Mouse (Mus musculus) lung, embryonic 16.5 days (tissue): ENCODE results near the gene Ugp2. TPM values are rescaled to one million over a fixed set of nuclear protein-coding genes. Genes with fewer than 3 reads are reported as not detected.

Experiments
- ATAC-seq: fragments of 200-750 bp; cut with Nextera tagmentation; 2 replicates; pipeline ENCODE4 v1.8.0; 2017; ENCODE audit warnings: low read depth, mild to moderate bottlenecking, moderate library complexity
- H3K27ac ChIP-seq: fragments of 300-500 bp; sonication (generic); 2 replicates; pipeline ENCODE4 v1.5.1; 2014; ENCODE audit warnings: mild to moderate bottlenecking, control low read depth, low read length
- H3K27me3 ChIP-seq: fragments of 300-500 bp; sonication (generic); 2 replicates; pipeline ENCODE4 v1.6.1; 2014; ENCODE audit warnings: low read depth, low read length, mixed read lengths; ENCODE audit not compliant: control insufficient read depth, insufficient read depth
- H3K36me3 ChIP-seq: fragments of 300-500 bp; sonication (generic); 2 replicates; pipeline ENCODE4 v1.6.1; 2014; ENCODE audit warnings: low read length; ENCODE audit not compliant: control insufficient read depth, insufficient read depth
- H3K4me1 ChIP-seq: fragments of 300-500 bp; sonication (generic); replicated peaks from 2 replicates; pipeline ENCODE4 v1.6.1; 2014; ENCODE audit warnings: low read length, mixed read lengths; ENCODE audit not compliant: control insufficient read depth, insufficient read depth
- H3K4me2 ChIP-seq: fragments of 300-500 bp; sonication (generic); 2 replicates; pipeline ENCODE4 v1.6.1; 2014; ENCODE audit warnings: low read depth, low read length, control low read depth
- H3K4me3 ChIP-seq: fragments of 300-500 bp; sonication (generic); 2 replicates; pipeline ENCODE4 v1.5.1; 2014; ENCODE audit warnings: mild to moderate bottlenecking, low read length, control low read depth
- H3K9ac ChIP-seq: fragments of 300-500 bp; sonication (generic); 2 replicates; pipeline ENCODE4 v1.6.1; 2014; ENCODE audit warnings: low read length, control low read depth
- H3K9me3 ChIP-seq: fragments of 300-500 bp; sonication (generic); 2 replicates; pipeline ENCODE4 v1.6.1; 2016; ENCODE audit warnings: low read length; ENCODE audit not compliant: control insufficient read depth
- WGBS: fragments of 180-500 bp; shearing (Covaris S2); extraction: QIAGEN DNeasy Blood & Tissue Kit; methylation state at CpG from one replicate; pipeline ENCODE4 v1.1.7; 2014; 5-methylcytosine and 5-hydroxymethylcytosine counted together
- microRNA counts: library from miRNA; unstranded; fragments of <30 nt; microRNA quantifications from one replicate; lab custom pipeline; 2016
- microRNA-seq: library from miRNA; unstranded; fragments of <30 nt; microRNA quantifications from one replicate; pipeline ENCODE4, GENCODE M21; 2016
- polyA plus RNA-seq: library from polyadenylated mRNA; unstranded; fragments of >200 nt; fragmentation: Nextera tagmentation; extraction: Ambion mirVana; gene quantifications from 2 replicates; pipeline ENCODE4 v1.2.1, GENCODE M21; 2015

The Ugp2 gene
- polyA plus RNA-seq, 1 experiment from 2014 or later: 92.3 TPM

DNA sequence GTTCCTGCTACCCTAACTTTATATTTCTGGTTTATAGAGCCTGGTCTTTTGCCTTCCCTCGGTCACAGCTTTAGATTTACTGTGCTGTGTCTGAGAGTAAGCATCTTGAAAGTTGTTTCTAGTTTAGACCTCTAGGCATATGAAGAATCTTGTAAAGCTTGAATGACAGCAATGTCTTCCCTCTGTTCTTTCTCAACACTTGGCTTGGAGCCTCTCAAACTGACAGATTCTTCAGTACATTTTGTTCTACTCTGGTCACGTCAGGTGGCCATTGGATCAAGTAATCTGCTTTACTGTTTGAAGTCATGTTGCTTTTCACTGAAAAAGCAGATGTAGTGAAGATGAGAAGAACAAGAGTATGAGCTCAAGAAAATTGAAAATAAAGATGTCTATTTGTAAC lies 94.8 kb downstream of the Ugp2 start:
- Histone ChIP-seq H3K27ac (no peak overlapping the region), H3K4me1 (no peaks in the 10 kb centered on the region), H3K9ac (no peak overlapping the region), H3K4me3 (no peak overlapping the region), H3K9me3 (no peaks in the 10 kb centered on the region), H3K27me3 (no peaks in the 10 kb centered on the region), H3K4me2 (no peak overlapping the region), H3K36me3 (peaks cover 7% of the 10 kb centered on the region)
- ATAC-seq: no peak
- 87% methylated on average over 2 of the region's 2 CpGs for WGBS

MicroRNA genes within 50 kb of the gene (microRNA counts, 519-probe panel; counts per million panel counts)
- microRNA mmu-miR-1933-3p (lab: Ali Mortazavi, UCI) (1,687 counts per million, percentile 24 among the panel's probes with 10 or more counts), microRNA mmu-miR-1933-5p (lab: Ali Mortazavi, UCI) (1,223 counts per million, percentile 12 among the panel's probes with 10 or more counts)

Small RNAs within 50 kb of the gene (microRNA-seq; reads per million reads assigned to microRNA genes)
- gene Mir1933: 0.79 reads per million

Other genes with a start within 250 kb of the Ugp2 start
- 9.5 and 10.7 TPM in 2 replicates for gene Vps54, start 131.9 kb downstream of the Ugp2 start, polyA plus RNA-seq
- 13.1 and 13.2 TPM in 2 replicates for gene Wdpcp, start 201.0 kb upstream of the Ugp2 start, polyA plus RNA-seq
- 398 and 405 TPM in 2 replicates for gene Mdh1, start 201.2 kb upstream of the Ugp2 start, polyA plus RNA-seq